Mouse (Mus musculus) MEL-GATA-1-ER (cell line): ENCODE measurements around the gene G6pc.
"Not testable (repeated sequence)": the region's sequence is repeated elsewhere in the genome, so short reads cannot be mapped to it uniquely, and the experiment has no call there.

Source experiments
- DNase-seq: peaks from one replicate; pipeline ENCODE4 v3.0.0-alpha.2; 2012; ENCODE audit warnings: low read depth; ENCODE audit errors: extremely low read depth

G6pc gene

GRCm38 (mm10) chr11:101355916-101356315 lies 11.4 kb upstream of the G6pc start:
- DNase-seq: no peak

DNA sequence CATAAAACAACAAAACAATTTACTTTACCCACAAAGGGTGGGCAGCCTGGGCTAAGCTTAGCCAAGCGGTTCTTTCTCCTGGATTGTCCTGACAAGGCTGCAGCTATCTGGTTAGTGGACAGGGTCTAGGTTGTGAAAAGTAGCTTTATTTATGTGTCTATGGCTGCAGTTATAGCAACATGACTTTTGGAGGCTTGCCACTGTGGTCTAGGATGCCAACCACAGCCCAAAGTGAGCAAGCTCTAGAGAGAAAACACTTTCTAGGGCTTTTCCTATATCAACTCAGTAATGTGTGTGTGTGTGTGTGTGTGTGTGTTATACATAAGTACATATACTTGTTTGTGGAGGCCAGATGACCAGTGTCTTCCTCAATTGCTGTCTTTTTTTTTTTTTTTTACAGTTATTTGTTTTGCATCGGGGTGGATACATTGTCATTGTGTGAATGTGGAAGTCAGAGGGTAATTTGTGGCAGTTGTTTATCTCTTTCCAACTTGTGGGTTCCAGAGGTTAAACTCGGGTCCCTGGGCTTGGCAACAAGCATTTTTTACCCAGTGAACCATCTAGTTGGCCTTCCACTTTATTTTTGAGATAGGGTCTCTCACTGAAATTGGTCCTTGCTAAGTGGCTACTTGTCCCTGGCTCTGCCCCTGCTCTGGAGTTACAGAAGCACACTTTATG lies 9.7 kb upstream of the G6pc start:
- peak; percentile 41 for DNase-seq

DNA sequence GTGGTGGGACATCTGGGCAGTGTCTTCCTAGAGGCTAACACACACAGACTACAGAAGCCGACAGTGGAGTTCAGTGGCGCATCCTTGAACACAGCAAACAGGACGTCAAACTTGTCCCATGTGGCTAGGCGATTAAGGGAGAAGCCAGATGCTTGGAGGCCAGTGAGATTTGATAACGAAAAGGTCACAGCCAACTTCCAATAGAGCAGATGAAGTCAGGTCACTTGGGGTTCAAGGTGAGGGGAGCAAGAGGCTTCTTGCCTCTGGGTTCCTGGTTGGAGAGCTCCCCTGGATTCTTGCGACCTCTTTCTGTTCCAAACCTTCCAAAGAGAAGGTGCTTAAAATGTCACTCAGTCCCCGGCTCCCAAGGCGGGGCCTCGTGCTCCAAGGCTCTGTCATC lies 7.6 kb upstream of the G6pc start:
- DNase-seq: no peak

- DNase-seq: no peak
These were observed 6.7 kb upstream of the G6pc start for GRCm38 (mm10) chr11:101360651-101361113.

GRCm38 (mm10) chr11:101364531-101364931 lies 2.8 kb upstream of the G6pc start:
- peak; percentile 13 for DNase-seq

DNA sequence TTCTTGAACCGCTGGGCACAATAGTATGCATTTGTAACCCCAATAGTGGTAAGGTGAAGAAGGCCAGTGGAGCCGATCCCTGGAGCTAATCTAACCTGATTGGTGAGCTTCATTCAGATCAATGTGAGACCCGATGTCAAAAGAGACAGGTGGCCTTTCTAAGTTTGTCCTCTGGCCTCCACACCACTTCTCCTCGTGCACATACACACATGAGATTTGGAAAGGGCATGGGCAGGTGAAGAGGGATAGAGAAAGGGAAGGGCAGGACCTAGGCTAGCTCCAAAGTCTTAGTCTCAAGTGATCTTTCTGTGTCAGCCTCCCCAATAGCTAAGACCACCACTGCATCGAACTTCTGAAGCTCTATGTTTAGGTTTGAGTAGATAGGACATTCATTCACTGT lies 2.8 kb downstream of the G6pc start:
- no peak for DNase-seq

GRCm38 (mm10) chr11:101374421-101374938 lies 7.1 kb downstream of the G6pc start:
- DNase-seq: no peak

DNA sequence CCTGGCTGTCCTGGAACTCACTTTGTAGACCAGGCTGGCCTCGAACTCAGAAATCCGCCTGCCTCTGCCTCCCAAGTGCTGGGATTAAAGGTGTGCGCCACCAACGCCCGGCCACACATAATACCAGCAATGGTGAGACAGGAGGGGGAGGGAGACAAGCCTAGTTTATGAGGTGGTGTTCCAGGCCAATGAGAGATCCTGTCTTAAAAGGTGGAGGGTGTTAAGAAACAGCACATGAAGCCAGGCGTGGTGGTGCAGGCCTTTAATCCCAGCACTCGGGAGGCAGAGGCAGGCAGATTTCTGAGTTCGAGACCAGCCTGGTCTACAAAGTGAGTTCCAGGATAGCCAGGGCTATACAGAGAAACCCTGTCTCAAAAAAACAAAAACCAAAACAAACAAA lies 10.8 kb downstream of the G6pc start:
- not testable (repeated sequence) for DNase-seq

- DNase-seq: no peak
These were observed 11.6 kb downstream of the G6pc start for GRCm38 (mm10) chr11:101378926-101379325.

DNA sequence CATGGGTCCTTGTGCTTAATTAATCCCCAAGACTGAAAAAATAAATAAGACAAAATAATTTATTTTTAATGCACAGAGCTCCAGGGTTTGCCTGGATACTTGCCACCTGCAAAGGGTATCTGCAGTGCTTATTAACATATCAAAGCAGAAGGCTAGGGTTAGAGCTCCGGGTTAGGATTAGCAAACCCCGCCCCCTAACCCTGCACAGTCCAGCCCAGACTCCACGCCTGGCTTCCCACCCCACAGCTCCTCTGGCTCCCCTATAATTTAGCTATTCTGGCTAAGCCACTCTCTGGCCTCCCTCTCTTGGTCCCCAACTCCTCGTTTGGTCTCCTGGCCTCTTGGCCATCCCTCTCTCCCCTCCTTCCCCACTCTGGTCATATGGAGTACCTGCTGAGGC lies 14.5 kb downstream of the G6pc start:
- DNase-seq: no peak

DNA sequence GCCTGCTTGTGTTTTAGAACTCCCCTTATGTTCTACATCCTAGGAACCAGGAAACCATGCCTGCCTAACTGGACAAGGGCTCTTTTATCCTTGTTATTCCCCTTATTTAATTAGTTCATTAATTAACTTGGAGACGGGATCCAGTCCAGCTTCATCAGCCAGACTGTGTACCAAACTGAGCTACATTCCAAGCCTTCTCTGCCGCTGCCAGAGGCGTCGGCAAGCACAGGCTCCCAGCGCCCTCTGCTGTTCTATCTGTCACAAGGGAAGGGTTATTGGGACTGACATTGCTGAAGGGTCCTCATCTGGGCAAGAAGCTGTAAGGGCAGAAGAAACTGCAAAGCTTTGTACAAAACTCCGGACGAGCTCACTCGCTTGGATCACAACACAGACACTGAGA lies 27.7 kb downstream of the G6pc start:
- DNase-seq: peak; percentile 50

- no peak for DNase-seq
These were observed 47.9 kb downstream of the G6pc start for GRCm38 (mm10) chr11:101415306-101415705.

GRCm38 (mm10) chr11:101416433-101417100 lies 49.2 kb downstream of the G6pc start:
- DNase-seq: no peak

DNA sequence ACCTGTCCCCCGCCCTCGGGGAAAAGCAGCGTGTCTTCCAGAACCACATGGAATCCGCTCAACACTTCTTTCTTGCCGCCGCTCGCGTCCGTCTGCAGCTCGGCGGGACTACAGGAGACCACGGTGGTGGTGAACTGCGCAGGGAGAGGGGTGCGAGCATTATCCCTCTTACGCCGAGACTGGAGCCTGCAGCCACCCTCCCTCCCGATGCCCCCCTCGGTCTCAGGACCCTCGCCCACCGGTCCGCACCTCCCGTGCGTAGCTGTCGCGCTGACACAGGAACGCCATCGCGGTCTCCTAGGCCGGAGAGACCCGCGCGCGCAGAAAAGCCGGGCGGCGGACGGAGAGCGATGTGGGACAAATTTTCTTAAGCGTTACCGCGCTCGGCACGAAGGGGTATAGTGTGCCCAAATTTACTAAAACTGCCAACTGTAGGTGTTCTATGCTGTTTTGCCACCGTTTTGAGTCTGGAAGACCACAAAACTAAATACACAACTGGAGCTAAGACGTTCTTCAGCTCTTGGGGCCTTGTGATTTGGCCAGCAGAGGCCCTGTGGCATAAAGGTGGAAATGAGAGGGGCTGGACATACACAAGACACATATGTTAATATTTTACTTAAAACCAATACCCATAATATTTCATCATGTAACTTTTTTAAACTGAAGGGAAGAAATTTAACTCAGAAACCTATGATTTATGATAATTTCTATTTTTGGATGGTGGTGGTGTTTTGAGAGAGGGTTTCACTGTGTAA lies 49.9 kb downstream of the G6pc start, which contains the start of gene Aarsd1:
Gene Aarsd1, minus strand, starts transcription at position 515 of the 755 bp plus-strand sequence.
- DNase-seq: no peak

DNA sequence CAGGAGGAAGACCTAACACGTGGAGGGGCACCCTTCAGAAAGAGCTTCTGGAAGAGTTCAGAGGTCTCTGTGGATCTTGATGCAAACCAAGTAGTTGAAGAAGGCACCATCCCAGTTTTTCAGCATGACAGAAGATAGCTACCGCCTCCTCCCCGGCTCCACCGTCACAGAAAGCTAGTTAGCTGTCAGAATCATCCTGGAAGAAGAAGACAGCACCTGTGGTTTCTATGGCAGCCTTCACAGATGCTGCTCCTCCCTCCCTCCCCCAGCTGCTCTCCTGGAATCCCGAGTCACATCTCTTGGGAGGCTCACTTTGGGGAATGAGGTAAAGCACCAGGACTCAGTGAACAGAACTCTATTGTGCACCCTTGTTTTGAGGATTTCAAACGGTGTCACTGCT lies 51.6 kb downstream of the G6pc start:
- no peak for DNase-seq

- no peak for DNase-seq
These were observed 52.2 kb downstream of the G6pc start for GRCm38 (mm10) chr11:101419610-101420009.

DNA sequence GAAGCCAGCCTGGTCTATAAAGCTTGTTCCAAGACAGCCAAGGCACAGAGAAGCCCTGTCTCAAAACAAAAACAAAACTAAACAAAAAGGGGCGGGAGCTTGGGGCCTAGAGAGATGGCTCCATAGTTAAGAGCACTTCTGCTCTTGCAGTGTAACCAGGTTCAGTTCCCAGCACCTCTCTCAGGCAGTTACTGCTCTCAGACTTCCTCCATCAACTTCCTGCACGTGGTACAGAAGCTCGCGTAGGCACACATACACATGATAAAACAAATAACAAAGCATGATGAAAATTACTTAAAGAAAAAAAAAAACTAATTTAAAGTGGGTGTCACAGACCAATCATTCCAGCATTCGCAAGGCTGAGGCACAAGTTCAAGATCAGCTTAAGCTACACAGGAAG lies 52.8 kb downstream of the G6pc start:
- no peak for DNase-seq

DNA sequence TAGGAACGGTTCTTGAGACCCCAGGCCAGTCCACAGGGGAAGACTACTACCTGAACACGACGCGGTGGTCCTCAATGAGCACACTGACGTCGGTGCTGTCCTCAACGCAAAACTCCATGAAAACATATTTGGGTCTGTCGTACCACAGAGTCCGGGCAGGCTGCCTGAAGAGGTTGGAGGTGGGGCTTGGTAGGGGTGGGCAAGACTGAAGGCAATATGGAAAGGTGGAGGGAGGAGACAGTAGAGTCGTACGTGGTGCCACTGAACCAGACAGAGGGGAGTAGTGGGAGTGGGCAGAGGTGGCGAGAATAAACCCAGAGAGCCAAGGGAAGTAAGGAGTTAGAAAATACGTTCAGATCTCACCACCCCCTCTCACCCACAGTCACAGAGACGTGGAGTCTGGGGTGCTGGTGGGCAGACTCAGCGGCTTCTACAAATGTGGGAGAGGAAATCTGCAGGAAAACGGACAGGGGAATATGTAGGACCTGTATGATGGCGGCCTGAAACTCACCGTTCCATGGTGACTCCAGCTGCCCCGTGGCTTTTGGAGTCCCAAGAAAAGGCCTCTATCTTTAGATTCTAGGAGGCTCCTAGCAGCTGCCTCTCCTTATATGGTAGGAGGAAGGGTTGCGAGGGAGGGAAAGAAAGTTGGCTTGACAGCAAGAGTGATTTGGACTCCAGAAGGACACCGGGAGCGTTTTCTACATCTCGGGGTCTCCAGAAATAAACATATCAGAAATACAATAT lies 56.9 kb downstream of the G6pc start, which contains the start of gene Gm27029:
Gene Gm27029, minus strand, starts transcription at position 692 of the 747 bp plus-strand sequence.
- no peak for DNase-seq

- peak; percentile 87 for DNase-seq
These were observed 57.8 kb downstream of the G6pc start, which contains the start of the genes Rundc1 and Ptges3l for GRCm38 (mm10) chr11:101424925-101425813. Gene Rundc1, plus strand, starts transcription at chr11:101425085. Gene Ptges3l, minus strand, starts transcription at chr11:101425333.

DNA sequence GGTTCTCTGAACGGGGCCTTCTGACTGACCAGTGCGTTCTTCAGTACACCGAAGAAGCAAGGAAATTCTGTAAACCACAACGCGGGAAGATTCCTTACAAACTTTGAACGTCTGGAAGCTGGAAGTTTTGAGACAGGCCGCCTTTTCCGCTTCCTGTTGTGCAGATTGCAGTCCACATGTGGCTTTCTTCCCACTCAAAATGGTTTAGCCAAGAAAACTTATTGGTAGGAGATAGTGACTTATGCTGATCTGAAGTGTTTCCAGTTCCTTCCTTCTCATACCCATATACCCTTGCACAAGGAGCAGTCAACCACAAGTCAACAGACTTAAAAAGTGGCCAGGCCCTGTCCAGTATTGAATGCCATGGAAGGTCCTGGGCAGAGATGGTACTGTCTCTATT lies 58.8 kb downstream of the G6pc start:
- DNase-seq: no peak
